Mouse (Mus musculus): Measurements from ENCODE around the gene Rassf2.

- TF ChIP-seq GATA1 (IDR thresholded peaks at IDR 0.05; ENCODE audit: borderline replicate concordance, low read length): no peak
- TF ChIP-seq FLI1 (IDR thresholded peaks at IDR 0.05; ENCODE audit: low read length): no peak
Observed at GRCm38 (mm10) chr2:131994971-131995370, 35.1 kb downstream of the Rassf2 start.

All from megakaryocyte, embryonic 14.5 days (primary cell).